Mouse (Mus musculus) lung, embryonic 16.5 days (tissue): ENCODE measurements around the gene Fgf12. TPM values are rescaled to one million over a fixed set of nuclear protein-coding genes. Genes with fewer than 3 reads are reported as not detected.

Experiments used
- ATAC-seq: fragments of 200-750 bp; cut with Nextera tagmentation; 2 replicates; pipeline ENCODE4 v1.8.0; 2017; ENCODE audit warnings: low read depth, mild to moderate bottlenecking, moderate library complexity
- H3K27ac ChIP-seq: fragments of 300-500 bp; sonication (generic); 2 replicates; pipeline ENCODE4 v1.5.1; 2014; ENCODE audit warnings: mild to moderate bottlenecking, control low read depth, low read length
- H3K27me3 ChIP-seq: fragments of 300-500 bp; sonication (generic); 2 replicates; pipeline ENCODE4 v1.6.1; 2014; ENCODE audit warnings: low read depth, low read length, mixed read lengths; ENCODE audit not compliant: control insufficient read depth, insufficient read depth
- H3K36me3 ChIP-seq: fragments of 300-500 bp; sonication (generic); 2 replicates; pipeline ENCODE4 v1.6.1; 2014; ENCODE audit warnings: low read length; ENCODE audit not compliant: control insufficient read depth, insufficient read depth
- H3K4me1 ChIP-seq: fragments of 300-500 bp; sonication (generic); replicated peaks from 2 replicates; pipeline ENCODE4 v1.6.1; 2014; ENCODE audit warnings: low read length, mixed read lengths; ENCODE audit not compliant: control insufficient read depth, insufficient read depth
- H3K4me2 ChIP-seq: fragments of 300-500 bp; sonication (generic); 2 replicates; pipeline ENCODE4 v1.6.1; 2014; ENCODE audit warnings: low read depth, low read length, control low read depth
- H3K4me3 ChIP-seq: fragments of 300-500 bp; sonication (generic); 2 replicates; pipeline ENCODE4 v1.5.1; 2014; ENCODE audit warnings: mild to moderate bottlenecking, low read length, control low read depth
- H3K9ac ChIP-seq: fragments of 300-500 bp; sonication (generic); 2 replicates; pipeline ENCODE4 v1.6.1; 2014; ENCODE audit warnings: low read length, control low read depth
- H3K9me3 ChIP-seq: fragments of 300-500 bp; sonication (generic); 2 replicates; pipeline ENCODE4 v1.6.1; 2016; ENCODE audit warnings: low read length; ENCODE audit not compliant: control insufficient read depth
- WGBS: fragments of 180-500 bp; shearing (Covaris S2); extraction: QIAGEN DNeasy Blood & Tissue Kit; methylation state at CpG from one replicate; pipeline ENCODE4 v1.1.7; 2014; 5-methylcytosine and 5-hydroxymethylcytosine counted together
- polyA plus RNA-seq: library from polyadenylated mRNA; unstranded; fragments of >200 nt; fragmentation: Nextera tagmentation; extraction: Ambion mirVana; gene quantifications from 2 replicates; pipeline ENCODE4 v1.2.1, GENCODE M21; 2015

Fgf12 gene
- polyA plus RNA-seq, 1 experiment from 2014 or later, result 2.9 TPM

DNA sequence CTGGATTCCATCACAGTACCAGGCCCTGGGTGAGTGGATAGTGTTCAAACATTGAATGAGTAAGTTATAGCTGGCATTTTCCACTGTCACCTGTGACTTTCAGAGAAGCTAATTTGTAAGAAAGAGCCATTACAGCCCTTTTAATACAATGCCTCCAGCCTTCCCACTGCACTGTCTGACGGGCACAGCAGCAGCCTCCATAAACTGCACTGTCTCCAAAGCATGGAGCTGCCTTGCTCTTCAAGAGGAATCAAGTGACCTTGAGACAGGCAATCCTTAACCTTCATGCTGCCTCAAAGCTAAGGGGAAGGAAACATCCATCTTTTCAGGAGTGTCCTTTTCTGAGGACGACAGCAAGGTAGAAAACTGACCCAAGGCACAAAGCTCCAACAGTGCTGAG, 345.0 kb downstream of the Fgf12 start:
- H3K4me3 ChIP-seq, result no peak overlapping the region
- H3K9ac ChIP-seq, result no peak overlapping the region
- no peaks in the 10 kb centered on the region for H3K4me1 ChIP-seq
- no peaks in the 10 kb centered on the region for H3K9me3 ChIP-seq
- no peak overlapping the region for H3K27ac ChIP-seq
- H3K27me3 ChIP-seq, result no peaks in the 10 kb centered on the region
- WGBS, result 36% methylated on average over 2 of the region's 2 CpGs
- H3K36me3 ChIP-seq, result no peaks in the 10 kb centered on the region
- H3K4me2 ChIP-seq, result no peak overlapping the region
- no peak for ATAC-seq

- H3K4me2 ChIP-seq, result no peak overlapping the region
- no peaks in the 10 kb centered on the region for H3K36me3 ChIP-seq
- WGBS, result 65% methylated on average over 1 of the region's 1 CpGs
- H3K4me3 ChIP-seq, result no peak overlapping the region
- no peak for ATAC-seq
- no peak overlapping the region for H3K27ac ChIP-seq
- H3K27me3 ChIP-seq, result no peaks in the 10 kb centered on the region
- H3K4me1 ChIP-seq, result no peaks in the 10 kb centered on the region
- H3K9me3 ChIP-seq, result no peaks in the 10 kb centered on the region
- H3K9ac ChIP-seq, result no peak overlapping the region
Measured at GRCm38 (mm10) chr16:28404156-28404555, 348.7 kb downstream of the Fgf12 start.

DNA sequence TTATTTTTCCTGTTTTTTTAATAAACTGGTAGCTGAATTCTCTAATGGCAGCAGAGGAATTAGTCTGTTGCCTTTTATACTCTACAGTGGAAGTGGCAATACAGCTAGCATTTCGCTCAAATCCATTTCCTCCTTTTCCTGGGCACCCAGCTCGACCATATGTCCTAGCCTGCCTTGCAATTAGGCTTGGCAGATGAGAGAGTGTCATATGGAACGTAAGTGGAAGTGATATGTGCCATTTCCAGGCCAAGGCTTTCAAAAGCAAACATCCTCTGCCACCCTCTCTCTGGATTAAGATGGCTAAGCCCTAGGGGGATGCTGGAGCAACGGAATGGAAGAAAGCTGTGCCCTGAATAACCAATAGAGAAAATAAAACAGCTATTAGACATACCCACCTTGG, 350.2 kb downstream of the Fgf12 start:
- Histone ChIP-seq H3K36me3 (no peaks in the 10 kb centered on the region), H3K4me1 (no peaks in the 10 kb centered on the region), H3K9ac (no peak overlapping the region), H3K4me3 (no peak overlapping the region), H3K4me2 (no peak overlapping the region), H3K27me3 (no peaks in the 10 kb centered on the region), H3K9me3 (no peaks in the 10 kb centered on the region), H3K27ac (no peak overlapping the region)
- 48% methylated on average over 4 of the region's 4 CpGs for WGBS
- no peak for ATAC-seq

GRCm38 (mm10) chr16:28391283-28391682, 361.6 kb downstream of the Fgf12 start:
- Histone ChIP-seq H3K4me1 (no peaks in the 10 kb centered on the region), H3K36me3 (no peaks in the 10 kb centered on the region), H3K27ac (no peak overlapping the region), H3K27me3 (no peaks in the 10 kb centered on the region), H3K9me3 (no peaks in the 10 kb centered on the region), H3K4me2 (no peak overlapping the region), H3K4me3 (no peak overlapping the region), H3K9ac (no peak overlapping the region)
- 81% methylated on average over 5 of the region's 5 CpGs for WGBS
- ATAC-seq, result no peak

GRCm38 (mm10) chr16:28389114-28389513, 363.8 kb downstream of the Fgf12 start:
- 68% methylated on average over 4 of the region's 4 CpGs for WGBS
- no peak for ATAC-seq
- H3K27me3 ChIP-seq, result no peaks in the 10 kb centered on the region
- no peaks in the 10 kb centered on the region for H3K36me3 ChIP-seq
- no peak overlapping the region for H3K4me2 ChIP-seq
- no peaks in the 10 kb centered on the region for H3K4me1 ChIP-seq
- no peak overlapping the region for H3K4me3 ChIP-seq
- H3K9me3 ChIP-seq, result no peaks in the 10 kb centered on the region
- no peak overlapping the region for H3K9ac ChIP-seq
- no peak overlapping the region for H3K27ac ChIP-seq

- Histone ChIP-seq H3K4me3 (no peak overlapping the region), H3K4me1 (no peaks in the 10 kb centered on the region), H3K9ac (no peak overlapping the region), H3K27ac (no peak overlapping the region), H3K27me3 (no peaks in the 10 kb centered on the region), H3K4me2 (no peak overlapping the region), H3K9me3 (no peaks in the 10 kb centered on the region), H3K36me3 (no peaks in the 10 kb centered on the region)
- 46% methylated on average over 2 of the region's 2 CpGs for WGBS
- ATAC-seq, result no peak
Measured at GRCm38 (mm10) chr16:28374790-28375189, 378.1 kb downstream of the Fgf12 start.

GRCm38 (mm10) chr16:28373311-28373710, 379.6 kb downstream of the Fgf12 start:
- ATAC-seq, result no peak
- Histone ChIP-seq H3K27ac (no peak overlapping the region), H3K4me1 (no peaks in the 10 kb centered on the region), H3K36me3 (no peaks in the 10 kb centered on the region), H3K4me2 (no peak overlapping the region), H3K4me3 (no peak overlapping the region), H3K9ac (no peak overlapping the region), H3K27me3 (no peaks in the 10 kb centered on the region), H3K9me3 (no peaks in the 10 kb centered on the region)

DNA sequence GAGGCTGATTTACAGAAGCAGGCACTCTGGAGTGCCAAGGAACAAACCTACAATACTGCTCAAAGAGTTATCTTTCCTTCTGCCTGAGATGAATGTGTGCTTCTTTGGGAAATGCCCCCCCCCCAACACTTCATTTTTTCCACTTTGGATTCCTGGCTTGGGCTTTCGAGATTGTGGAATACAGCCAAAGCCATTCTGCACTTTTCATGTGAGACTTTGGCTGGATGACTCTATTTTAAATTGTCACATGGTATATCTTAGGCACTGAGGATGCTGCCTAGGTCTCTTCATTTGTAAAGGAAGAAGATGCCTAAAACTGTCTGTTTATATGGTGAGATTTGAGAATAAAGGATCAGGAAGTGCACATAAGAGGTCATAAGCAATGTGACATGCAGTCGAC, 402.2 kb downstream of the Fgf12 start:
- Histone ChIP-seq H3K4me1 (no peaks in the 10 kb centered on the region), H3K4me2 (no peak overlapping the region), H3K27me3 (no peaks in the 10 kb centered on the region), H3K9me3 (no peaks in the 10 kb centered on the region), H3K4me3 (no peak overlapping the region), H3K27ac (no peak overlapping the region), H3K9ac (no peak overlapping the region), H3K36me3 (no peaks in the 10 kb centered on the region)
- ATAC-seq, result 0 out of 2 replicates have a peak, but pooled peaks have one; percentile 17
- 29% methylated on average over 2 of the region's 2 CpGs for WGBS

- no peak for ATAC-seq
- no peak overlapping the region for H3K9ac ChIP-seq
- H3K4me3 ChIP-seq, result no peak overlapping the region
- H3K9me3 ChIP-seq, result no peaks in the 10 kb centered on the region
- no peak overlapping the region for H3K4me2 ChIP-seq
- 42% methylated on average over 6 of the region's 6 CpGs for WGBS
- no peak overlapping the region for H3K27ac ChIP-seq
- H3K4me1 ChIP-seq, result no peaks in the 10 kb centered on the region
- H3K36me3 ChIP-seq, result no peaks in the 10 kb centered on the region
- no peaks in the 10 kb centered on the region for H3K27me3 ChIP-seq
Measured at GRCm38 (mm10) chr16:28345323-28345722, 407.5 kb downstream of the Fgf12 start.

GRCm38 (mm10) chr16:28337930-28338329, 414.9 kb downstream of the Fgf12 start:
- no peaks in the 10 kb centered on the region for H3K27me3 ChIP-seq
- WGBS, result 86% methylated on average over 1 of the region's 1 CpGs
- H3K9me3 ChIP-seq, result no peaks in the 10 kb centered on the region
- H3K4me2 ChIP-seq, result no peak overlapping the region
- no peak overlapping the region for H3K9ac ChIP-seq
- no peak overlapping the region for H3K4me3 ChIP-seq
- no peaks in the 10 kb centered on the region for H3K4me1 ChIP-seq
- no peaks in the 10 kb centered on the region for H3K36me3 ChIP-seq
- H3K27ac ChIP-seq, result no peak overlapping the region
- ATAC-seq, result no peak
